Mouse (Mus musculus): ENCODE data around the gene Zfp536. TPM values are rescaled to one million over a fixed set of nuclear protein-coding genes. Genes with fewer than 3 reads are reported as not detected.

The Zfp536 gene
- polyA plus RNA-seq, 1 experiment, result not detected

- TF ChIP-seq POLR2A (IDR thresholded peaks at IDR 0.05; ENCODE audit: borderline replicate concordance, control insufficient read depth, low read depth, low read length) (no peak), CTCF (IDR thresholded peaks at IDR 0.05; ENCODE audit: control insufficient read depth, insufficient read depth, low read length) (no peak)
- 60% methylated on average over 5 of the region's 5 CpGs for WGBS
- H3K4me1 ChIP-seq (ENCODE audit: control insufficient read depth, insufficient read depth, low read length), result no peaks in the 10 kb centered on the region
Measured at GRCm38 (mm10) chr7:37498881-37499280, 274.6 kb downstream of the Zfp536 start.

DNA sequence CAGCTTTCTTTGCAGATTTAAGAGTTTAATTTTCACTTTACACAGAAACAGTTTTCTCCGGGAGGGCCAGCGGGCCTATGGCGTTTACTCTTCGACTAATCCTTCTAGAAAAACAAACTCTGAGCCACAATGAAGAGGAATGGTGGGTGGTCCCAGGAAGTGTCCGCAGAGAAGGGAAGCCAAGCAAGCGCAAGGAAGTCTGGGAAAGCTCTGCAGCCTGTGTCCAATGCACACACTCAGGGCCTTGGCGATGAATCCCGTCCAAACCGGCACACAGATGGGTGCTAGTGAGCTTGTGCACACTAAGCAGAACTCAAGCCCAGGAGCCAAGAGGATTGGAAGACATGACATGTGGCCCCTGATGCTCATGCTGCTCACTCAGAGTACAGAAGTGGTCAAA is 276.9 kb downstream of the Zfp536 start:
- Histone ChIP-seq H3K4me1 (ENCODE audit: control insufficient read depth, insufficient read depth, low read length) (no peaks in the 10 kb centered on the region), H3K27ac (ENCODE audit: control insufficient read depth, insufficient read depth, low read depth, low read length, poor library complexity) (no peak overlapping the region), H3K4me3 (replicated peaks; ENCODE audit: control insufficient read depth, low read depth, low read length) (no peak overlapping the region)
- TF ChIP-seq CTCF (IDR thresholded peaks at IDR 0.05; ENCODE audit: control insufficient read depth, insufficient read depth, low read length) (no peak), POLR2A (IDR thresholded peaks at IDR 0.05; ENCODE audit: borderline replicate concordance, control insufficient read depth, low read depth, low read length) (no peak)
- 85% methylated on average over 9 of the region's 9 CpGs for WGBS

More at GRCm38 (mm10) chr7:37498881-37499280, 274.6 kb downstream of the Zfp536 start:
- Histone ChIP-seq H3K4me3 (replicated peaks; ENCODE audit: control insufficient read depth, low read depth, low read length) (no peak overlapping the region), H3K27ac (ENCODE audit: control insufficient read depth, insufficient read depth, low read depth, low read length, poor library complexity) (no peak overlapping the region)

DNA sequence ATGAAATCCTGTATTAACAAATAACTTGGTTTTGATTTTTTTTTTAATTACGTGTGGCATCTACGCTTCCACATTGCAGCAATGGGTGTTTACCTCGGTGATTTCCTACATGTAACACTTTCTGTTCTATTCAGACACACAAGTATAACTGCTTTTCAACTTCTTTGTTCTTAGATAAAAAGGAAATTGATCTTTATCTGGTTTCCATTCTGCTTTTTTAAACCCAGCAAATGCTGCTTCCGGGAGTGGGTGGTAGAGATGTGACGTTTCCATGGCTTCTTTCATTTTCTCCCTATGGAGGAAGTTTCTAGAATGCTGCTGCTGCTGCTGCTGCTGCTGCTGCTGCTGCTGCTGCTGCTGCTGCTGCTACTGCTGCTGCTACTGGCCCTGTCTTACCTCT is 283.1 kb downstream of the Zfp536 start:
- 6% methylated on average over 5 of the region's 5 CpGs for WGBS
- Histone ChIP-seq H3K4me1 (ENCODE audit: control insufficient read depth, insufficient read depth, low read length) (no peaks in the 10 kb centered on the region), H3K4me3 (replicated peaks; ENCODE audit: control insufficient read depth, low read depth, low read length) (no peak overlapping the region), H3K27ac (ENCODE audit: control insufficient read depth, insufficient read depth, low read depth, low read length, poor library complexity) (no peak overlapping the region)
- no peak for TF ChIP-seq POLR2A (IDR thresholded peaks at IDR 0.05; ENCODE audit: borderline replicate concordance, control insufficient read depth, low read depth, low read length)
- no peak for TF ChIP-seq CTCF (IDR thresholded peaks at IDR 0.05; ENCODE audit: control insufficient read depth, insufficient read depth, low read length)

DNA sequence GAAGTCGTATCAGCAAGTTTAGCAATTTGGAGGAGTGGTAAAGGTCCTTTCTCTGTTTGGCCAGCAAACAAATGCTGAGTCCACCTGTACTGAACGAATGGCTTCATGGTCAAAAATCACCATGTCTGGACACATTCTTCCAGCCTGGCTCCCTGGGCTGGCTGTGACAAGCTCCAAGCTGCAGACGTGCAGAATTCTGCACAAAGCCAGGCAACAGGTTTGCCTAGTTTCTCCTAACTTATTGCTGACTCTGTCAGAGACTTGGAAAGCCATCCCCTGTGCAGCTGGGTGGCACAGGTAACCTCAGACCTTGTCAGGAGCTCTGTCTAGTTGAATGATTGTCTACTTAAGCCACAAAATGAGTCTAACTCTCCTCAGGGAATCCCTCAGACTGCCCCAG is 288.5 kb downstream of the Zfp536 start:
- no peak for TF ChIP-seq POLR2A (IDR thresholded peaks at IDR 0.05; ENCODE audit: borderline replicate concordance, control insufficient read depth, low read depth, low read length)
- TF ChIP-seq CTCF (IDR thresholded peaks at IDR 0.05; ENCODE audit: control insufficient read depth, insufficient read depth, low read length), result no peak
- no peak overlapping the region for H3K27ac ChIP-seq (ENCODE audit: control insufficient read depth, insufficient read depth, low read depth, low read length, poor library complexity)
- H3K4me3 ChIP-seq (replicated peaks; ENCODE audit: control insufficient read depth, low read depth, low read length), result no peak overlapping the region
- 71% methylated on average over 3 of the region's 3 CpGs for WGBS
- H3K4me1 ChIP-seq (ENCODE audit: control insufficient read depth, insufficient read depth, low read length), result no peaks in the 10 kb centered on the region

- TF ChIP-seq CTCF (IDR thresholded peaks at IDR 0.05; ENCODE audit: control insufficient read depth, insufficient read depth, low read length), result peak; percentile 33; the same call in 1 of the 2 replicates
- no peak for TF ChIP-seq POLR2A (IDR thresholded peaks at IDR 0.05; ENCODE audit: borderline replicate concordance, control insufficient read depth, low read depth, low read length)
- no peaks in the 10 kb centered on the region for H3K4me1 ChIP-seq (ENCODE audit: control insufficient read depth, insufficient read depth, low read length)
- no peak overlapping the region for H3K4me3 ChIP-seq (replicated peaks; ENCODE audit: control insufficient read depth, low read depth, low read length)
- H3K27ac ChIP-seq (ENCODE audit: control insufficient read depth, insufficient read depth, low read depth, low read length, poor library complexity), result no peak overlapping the region
- 67% methylated on average over 4 of the region's 4 CpGs for WGBS
Measured at GRCm38 (mm10) chr7:37482564-37482963, 290.9 kb downstream of the Zfp536 start.

- H3K4me3 ChIP-seq (replicated peaks; ENCODE audit: control insufficient read depth, low read depth, low read length), result no peak overlapping the region
- H3K4me1 ChIP-seq (ENCODE audit: control insufficient read depth, insufficient read depth, low read length), result no peaks in the 10 kb centered on the region
- TF ChIP-seq POLR2A (IDR thresholded peaks at IDR 0.05; ENCODE audit: borderline replicate concordance, control insufficient read depth, low read depth, low read length), result no peak
- no peak for TF ChIP-seq CTCF (IDR thresholded peaks at IDR 0.05; ENCODE audit: control insufficient read depth, insufficient read depth, low read length)
- H3K27ac ChIP-seq (ENCODE audit: control insufficient read depth, insufficient read depth, low read depth, low read length, poor library complexity), result no peak overlapping the region
- WGBS, result 88% methylated on average over 6 of the region's 6 CpGs
Measured at GRCm38 (mm10) chr7:37481165-37481564, 292.3 kb downstream of the Zfp536 start.

DNA sequence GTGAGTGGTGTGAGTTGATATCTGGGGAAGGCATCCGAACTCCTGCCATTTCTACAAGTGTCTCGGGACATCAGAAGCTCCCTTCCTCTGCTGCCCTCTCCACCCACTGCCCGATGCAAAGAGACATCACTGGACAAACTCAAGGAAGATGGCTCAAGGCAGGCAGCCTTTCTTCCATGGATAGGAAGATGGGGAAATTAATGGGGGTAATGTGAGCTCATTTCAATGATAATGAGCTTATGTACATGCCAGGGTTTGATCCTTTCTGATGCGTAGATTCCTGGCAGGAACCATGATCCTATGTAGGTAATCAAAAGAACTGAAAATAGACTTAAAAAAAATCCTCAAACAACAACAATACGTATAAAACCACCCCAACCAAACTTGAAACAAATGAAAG is 296.1 kb downstream of the Zfp536 start:
- Histone ChIP-seq H3K27ac (ENCODE audit: control insufficient read depth, insufficient read depth, low read depth, low read length, poor library complexity) (no peak overlapping the region), H3K4me3 (replicated peaks; ENCODE audit: control insufficient read depth, low read depth, low read length) (no peak overlapping the region), H3K4me1 (ENCODE audit: control insufficient read depth, insufficient read depth, low read length) (no peaks in the 10 kb centered on the region)
- no peak for TF ChIP-seq POLR2A (IDR thresholded peaks at IDR 0.05; ENCODE audit: borderline replicate concordance, control insufficient read depth, low read depth, low read length)
- WGBS, result 82% methylated on average over 5 of the region's 5 CpGs

DNA sequence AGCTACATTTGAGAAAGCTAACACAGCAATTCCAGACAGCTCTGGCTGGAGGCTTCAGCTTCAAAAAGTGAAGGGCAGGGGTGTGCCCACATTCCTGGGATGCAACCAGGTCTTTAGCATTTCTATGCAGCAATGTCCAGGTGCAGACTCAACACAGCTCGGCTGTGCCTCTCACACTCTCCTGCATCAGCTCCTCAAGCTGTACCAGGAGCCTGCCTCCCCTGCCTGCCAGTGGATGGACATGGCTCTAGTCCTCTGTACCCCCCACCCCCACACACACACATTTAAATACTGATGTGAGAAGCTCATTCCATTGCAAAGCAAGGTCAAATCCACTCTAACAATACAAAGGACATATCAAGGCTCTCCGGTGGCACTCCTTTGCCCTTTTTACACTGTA is 298.0 kb downstream of the Zfp536 start:
- WGBS, result 81% methylated on average over 2 of the region's 2 CpGs
- no peaks in the 10 kb centered on the region for H3K4me1 ChIP-seq (ENCODE audit: control insufficient read depth, insufficient read depth, low read length)
- TF ChIP-seq CTCF (IDR thresholded peaks at IDR 0.05; ENCODE audit: control insufficient read depth, insufficient read depth, low read length) (no peak), POLR2A (IDR thresholded peaks at IDR 0.05; ENCODE audit: borderline replicate concordance, control insufficient read depth, low read depth, low read length) (no peak)
- H3K27ac ChIP-seq (ENCODE audit: control insufficient read depth, insufficient read depth, low read depth, low read length, poor library complexity), result no peak overlapping the region
- no peak overlapping the region for H3K4me3 ChIP-seq (replicated peaks; ENCODE audit: control insufficient read depth, low read depth, low read length)

DNA sequence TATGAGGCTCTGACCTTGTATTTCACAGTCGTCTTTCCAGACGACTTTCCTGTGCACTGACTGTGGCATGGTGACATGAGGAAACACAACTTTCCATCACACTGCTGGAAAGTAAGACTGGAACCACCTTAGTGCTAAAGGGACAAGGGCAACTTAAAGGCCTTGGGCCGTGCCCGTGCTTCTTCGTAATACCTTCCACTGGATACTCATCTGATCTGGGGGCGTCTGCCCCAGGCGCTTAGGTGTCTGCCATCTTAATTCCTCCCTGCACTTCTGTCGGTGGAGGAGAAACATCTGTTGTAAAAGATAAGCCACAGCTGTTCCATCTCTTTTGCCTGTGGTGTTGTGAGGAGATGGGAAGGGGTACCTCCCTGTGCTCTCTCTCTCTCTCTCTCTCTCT is 299.2 kb downstream of the Zfp536 start:
- Histone ChIP-seq H3K4me3 (replicated peaks; ENCODE audit: control insufficient read depth, low read depth, low read length) (no peak overlapping the region), H3K4me1 (ENCODE audit: control insufficient read depth, insufficient read depth, low read length) (no peaks in the 10 kb centered on the region), H3K27ac (ENCODE audit: control insufficient read depth, insufficient read depth, low read depth, low read length, poor library complexity) (no peak overlapping the region)
- no peak for TF ChIP-seq CTCF (IDR thresholded peaks at IDR 0.05; ENCODE audit: control insufficient read depth, insufficient read depth, low read length)
- no peak for TF ChIP-seq POLR2A (IDR thresholded peaks at IDR 0.05; ENCODE audit: borderline replicate concordance, control insufficient read depth, low read depth, low read length)
- WGBS, result 70% methylated on average over 8 of the region's 8 CpGs
